In genomic region chr17:64331898-64332769, GRCm38 (mm10) we compare ENCODE assay signal across 8 mouse cellular contexts. TPM values are rescaled to one million over a fixed set of nuclear protein-coding genes. Genes with fewer than 3 reads are reported as not detected.
A peak's percentile ranks its signal among the peaks of the same experiment; 100 is the strongest.
DNase-seq lines count a peak whose midpoint lies in the region; ATAC-seq lines count a peak whose summit lies in the region.

Pja2 (minus strand) TSS chr17:64331916.

- peak within 1 kb of the TSS; percentile 97 for H3K27ac ChIP-seq in hindbrain, embryonic 11.5 days (ENCODE audit: low read depth, low read length)

- H3K4me1 ChIP-seq in hindbrain, embryonic 11.5 days (replicated peaks; ENCODE audit: control insufficient read depth, insufficient read depth, low read length): no peaks in the 10 kb centered on the region

- ATAC-seq in hindbrain, embryonic 11.5 days (ENCODE audit: low FRiP score): peak; percentile 100

- WGBS in hindbrain, embryonic 11.5 days: 1% methylated on average over 54 of the region's 60 CpGs

- H3K4me3 ChIP-seq in hindbrain, embryonic 11.5 days (ENCODE audit: low read depth, low read length): peak within 1 kb of the TSS; percentile 98

- H3K36me3 ChIP-seq in hindbrain, embryonic 11.5 days (ENCODE audit: control insufficient read depth, insufficient read depth, low read length): no peaks in the 10 kb centered on the region

- peak; percentile 100 for DNase-seq in Muller cell, postnatal 12 days (ENCODE audit: inconsistent ontology term)
- DNase-seq in cerebellum, adult 9-11 months: peak; percentile 100
- DNase-seq in frontal cortex, adult 2 months (ENCODE audit: extremely low spot score in 1 of 2, low spot score in 1 of 2): peak; percentile 99
- peak; percentile 98 for DNase-seq in hindbrain, embryonic 11.5 days (ENCODE audit: low spot score)
- peak; percentile 99 to 100 for DNase-seq in layer of hippocampus, postnatal 10 days (ENCODE audit: low spot score in 2 of 2)
- peak; percentile 99 for DNase-seq in lung, postnatal 10 days
- DNase-seq in ovary, postnatal 36 days (ENCODE audit: low spot score): peak; percentile 100
- DNase-seq in thymus, postnatal 25 days: peak; percentile 98

- H3K9ac ChIP-seq in hindbrain, embryonic 11.5 days (ENCODE audit: low read depth, low read length): peak within 1 kb of the TSS; percentile 96

- no peaks in the 10 kb centered on the region for H3K9me3 ChIP-seq in hindbrain, embryonic 11.5 days (ENCODE audit: control insufficient read depth, low read length)

- H3K27me3 ChIP-seq in hindbrain, embryonic 11.5 days (ENCODE audit: control insufficient read depth, insufficient read depth, low read length): no peaks in the 10 kb centered on the region

- peak within 1 kb of the TSS; percentile 74 for H3K4me2 ChIP-seq in hindbrain, embryonic 11.5 days (replicated peaks; ENCODE audit: low read depth, low read length)

RNA-seq across cellular contexts. Expression of gene Pja2, which starts in this region (rescaled TPM):
- polyA plus RNA-seq in frontal cortex, adult 2 months (2012; rRNA removed): 172 and 173 TPM in 2 replicates
- 92.1 and 95.0 TPM in 2 replicates for polyA plus RNA-seq in hindbrain, embryonic 11.5 days (2014; fragmentation: Nextera tagmentation; extraction: Ambion mirVana)
- total RNA-seq in layer of hippocampus, postnatal 10 days (2021): 100 to 1,000 TPM; 346 to 360 TPM

Comparison
In these comparisons a context has a peak if more than half of its experiments do, and no peak if none do; other contexts are left out.
1. Peak in every context shown above with its lines: DNase-seq, ATAC-seq, H3K4me3 ChIP-seq and H3K27ac ChIP-seq.